ENCODE assay signal across 19 mouse cellular contexts in genomic region chr11:98974213-98974612, GRCm38 (mm10). TPM values are rescaled to one million over a fixed set of nuclear protein-coding genes. Genes with fewer than 3 reads are reported as not detected.
DNase-seq lines count a peak whose midpoint lies in the region; ATAC-seq and TF ChIP-seq lines count a peak whose summit lies in the region.
"Had no signal": no experiment of that assay in that cellular context is flagged by ENCODE, and none has a peak within 500 bp of the region (broad histone marks: within the 10 kb centered on the region; RNA-seq: fewer than 3 reads in every experiment).

No protein-coding gene starts in this region.

- TF ChIP-seq CTCF in testis, adult 2 months (IDR thresholded peaks at IDR 0.05; ENCODE audit: control insufficient read depth, insufficient read depth, insufficient replicate concordance, low read depth, low read length), result no peak

- TF ChIP-seq POLR2A in testis, adult 2 months (IDR thresholded peaks at IDR 0.05; ENCODE audit: control insufficient read depth, low read depth, low read length), result no peak

- H3K4me3 ChIP-seq in testis, adult 2 months (ENCODE audit: control insufficient read depth, low read depth, low read length), result no peak overlapping the region
- H3K4me3 ChIP-seq: embryonic facial prominence, embryonic 10.5 days; forebrain, embryonic 13.5 days; gastrocnemius, adult 2 months; heart, embryonic 10.5 days; hindbrain, embryonic 13.5 days; intestine, embryonic 15.5 days had no signal

- no peak for ATAC-seq in CD4-positive, CD25-positive, alpha-beta regulatory T cell, adult 4 months
- ATAC-seq: activated CD4-positive, CD25-positive, alpha-beta regulatory T cell, adult 4 months; forebrain, embryonic 13.5 days; intestine, embryonic 15.5 days; Patski had no signal

- H3K4me1 ChIP-seq in testis, adult 2 months (ENCODE audit: control insufficient read depth, insufficient read depth, low read length), result peaks cover 11% of the 10 kb centered on the region

- peak; percentile 29 for DNase-seq in adrenal gland, adult 2 months
- DNase-seq in adrenal gland, postnatal 4 days (ENCODE audit: low spot score in 2 of 2), result no peak
- peak; percentile 42 for DNase-seq in cerebellum, adult 9-11 months
- DNase-seq in cerebellum, adult 11-12 months, result no peak
- DNase-seq in testis, postnatal 14 days (ENCODE audit: low spot score), result no peak
- DNase-seq in testis, postnatal 10 days (ENCODE audit: low spot score), result peak; percentile 62
- DNase-seq: gastrocnemius, postnatal 25 days had no signal

- H3K27me3 ChIP-seq in testis, adult 2 months (ENCODE audit: control insufficient read depth, insufficient read depth, low read length), result no peaks in the 10 kb centered on the region
- H3K27me3 ChIP-seq: forebrain, embryonic 13.5 days; hindbrain, embryonic 13.5 days; intestine, embryonic 15.5 days; Patski had no signal

- H3K36me3 ChIP-seq in testis, adult 2 months (ENCODE audit: control insufficient read depth, insufficient read depth, low read length), result no peaks in the 10 kb centered on the region

- H3K27ac ChIP-seq in testis, adult 2 months (ENCODE audit: control insufficient read depth, insufficient read depth, low read depth, low read length), result peak overlapping the region; percentile 26; the same call in 1 of the 2 replicates
- H3K27ac ChIP-seq: embryonic facial prominence, embryonic 10.5 days; forebrain, embryonic 13.5 days; gastrocnemius, adult 2 months; intestine, embryonic 15.5 days had no signal

RNA-seq across cellular contexts. Expression of gene Gjd3, which starts 8.6 kb away (rescaled TPM):
- total RNA-seq in adrenal gland, adult 2 months (2021), result not detected
- polyA plus RNA-seq in adrenal gland, adult 2 months (2012; rRNA removed), result 1.1 and 1.2 TPM in 2 replicates
- 1 to 10 TPM in 1 of 2 experiments, under 1 TPM in 1; 0.50 to 1.0 TPM for total RNA-seq in adrenal gland, postnatal 4 days (2021)
- polyA plus RNA-seq in testis, adult 2 months (2012; rRNA removed), result 13.6 and 23.8 TPM in 2 replicates
- polyA plus RNA-seq in CD4-positive, CD25-positive, alpha-beta regulatory T cell, adult 4 months (2017; shearing (Covaris generic)), result not detected
- total RNA-seq: adrenal gland, postnatal 36 days; gastrocnemius, adult 2 months; gastrocnemius, postnatal 25 days had no signal
- polyA plus RNA-seq: C2C12; embryonic facial prominence, embryonic 10.5 days; forebrain, embryonic 13.5 days had no signal

RNA-seq across cellular contexts. Expression of gene Rara, which starts 46.6 kb away (rescaled TPM):
- 10 to 100 TPM; 17.0 to 30.8 TPM for total RNA-seq in adrenal gland, adult 2 months (2021)
- polyA plus RNA-seq in adrenal gland, adult 2 months (2012; rRNA removed), result 43.7 and 44.9 TPM in 2 replicates
- total RNA-seq in adrenal gland, postnatal 4 days (2021), result 10 to 100 TPM; 46.4 to 50.6 TPM
- 18.7 and 20.1 TPM in 2 replicates for polyA plus RNA-seq in testis, adult 2 months (2012; rRNA removed)
- polyA plus RNA-seq in CD4-positive, CD25-positive, alpha-beta regulatory T cell, adult 4 months (2017; shearing (Covaris generic)), result 1 to 10 TPM; 8.6 to 8.9 TPM

RNA-seq across cellular contexts. Expression of gene Top2a, which starts 49.8 kb away (rescaled TPM):
- 1 to 10 TPM; 4.1 to 8.1 TPM for total RNA-seq in adrenal gland, adult 2 months (2021)
- 0.28 and 0.29 TPM in 2 replicates for polyA plus RNA-seq in adrenal gland, adult 2 months (2012; rRNA removed)
- 100 to 1,000 TPM in 1 of 2 experiments, 10 to 100 TPM in 1; 97.3 to 114 TPM for total RNA-seq in adrenal gland, postnatal 4 days (2021)
- polyA plus RNA-seq in testis, adult 2 months (2012; rRNA removed), result 19.4 and 20.4 TPM in 2 replicates
- 10 to 100 TPM; 39.6 to 58.8 TPM for polyA plus RNA-seq in CD4-positive, CD25-positive, alpha-beta regulatory T cell, adult 4 months (2017; shearing (Covaris generic))

Comparison
In these comparisons a context has a peak if more than half of its experiments do, and no peak if none do; other contexts are left out.
1. DNase-seq: peak in adrenal gland, adult 2 months (single experiment), cerebellum, adult 9-11 months (single experiment) and testis, postnatal 10 days (single experiment); none in adrenal gland, postnatal 4 days (0 of 2), cerebellum, adult 11-12 months (single experiment) and testis, postnatal 14 days (single experiment).
2. RNA of gene Top2a, which starts 49.8 kb away (polyA plus RNA-seq): 39.6 to 58.8 TPM in CD4-positive, CD25-positive, alpha-beta regulatory T cell, adult 4 months and 19.4 to 20.4 TPM in testis, adult 2 months; 0.28 to 0.29 TPM in adrenal gland, adult 2 months; every median in the first group is over 10 times any median in the second.